Mouse (Mus musculus) cerebellum, postnatal 25 days (tissue): Measurements from ENCODE around the gene Ugt1a10.
"Not testable (repeated sequence)": the region's sequence is repeated elsewhere in the genome, so short reads cannot be mapped to it uniquely, and the experiment has no call there.

Source experiments
- DNase-seq, 2 experiments: peaks; one replicate each; pipeline ENCODE4 v3.0.0; 2021; ENCODE audit warnings: mixed read lengths in 2 of 2

Ugt1a10 gene

GRCm38 (mm10) chr1:88143966-88144675 lies 88.9 kb downstream of the Ugt1a10 start:
- peak; percentile 53 to 75 for DNase-seq

GRCm38 (mm10) chr1:88145278-88145677 lies 90.1 kb downstream of the Ugt1a10 start:
- peak in 1 of 2 experiments; percentile 22 for DNase-seq

GRCm38 (mm10) chr1:88150133-88150532 lies 94.9 kb downstream of the Ugt1a10 start:
- peak in 1 of 2 experiments; percentile 26 for DNase-seq

- peak; percentile 35 to 37 for DNase-seq
Measured at GRCm38 (mm10) chr1:88158430-88158829, 103.2 kb downstream of the Ugt1a10 start.

- DNase-seq = no peak
Measured at GRCm38 (mm10) chr1:88165711-88166110, 110.5 kb downstream of the Ugt1a10 start, which contains the start of gene Ugt1a5. Ugt1a5 (plus strand) TSS chr1:88166012.

DNA sequence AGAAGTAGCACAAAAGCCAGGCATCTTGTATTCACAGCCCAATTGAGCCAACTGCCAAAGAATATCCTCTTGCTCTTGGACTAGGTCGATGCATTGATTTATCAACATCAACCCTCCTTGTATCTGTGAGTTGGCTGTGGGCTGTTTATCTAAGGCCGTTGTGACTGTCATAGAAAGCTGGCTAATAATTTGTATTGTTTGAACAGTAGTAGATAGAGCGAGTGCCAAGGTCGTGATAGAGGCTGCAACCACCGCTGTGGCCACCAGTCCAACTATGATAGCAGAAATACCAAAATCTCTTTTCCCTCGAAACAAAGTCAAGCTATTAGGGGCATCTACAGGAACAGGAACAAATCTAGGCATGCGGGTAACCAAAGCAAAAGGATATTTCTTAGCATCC lies 117.0 kb downstream of the Ugt1a10 start:
- DNase-seq = not testable (repeated sequence)

GRCm38 (mm10) chr1:88179657-88180056 lies 124.5 kb downstream of the Ugt1a10 start:
- DNase-seq = no peak

DNA sequence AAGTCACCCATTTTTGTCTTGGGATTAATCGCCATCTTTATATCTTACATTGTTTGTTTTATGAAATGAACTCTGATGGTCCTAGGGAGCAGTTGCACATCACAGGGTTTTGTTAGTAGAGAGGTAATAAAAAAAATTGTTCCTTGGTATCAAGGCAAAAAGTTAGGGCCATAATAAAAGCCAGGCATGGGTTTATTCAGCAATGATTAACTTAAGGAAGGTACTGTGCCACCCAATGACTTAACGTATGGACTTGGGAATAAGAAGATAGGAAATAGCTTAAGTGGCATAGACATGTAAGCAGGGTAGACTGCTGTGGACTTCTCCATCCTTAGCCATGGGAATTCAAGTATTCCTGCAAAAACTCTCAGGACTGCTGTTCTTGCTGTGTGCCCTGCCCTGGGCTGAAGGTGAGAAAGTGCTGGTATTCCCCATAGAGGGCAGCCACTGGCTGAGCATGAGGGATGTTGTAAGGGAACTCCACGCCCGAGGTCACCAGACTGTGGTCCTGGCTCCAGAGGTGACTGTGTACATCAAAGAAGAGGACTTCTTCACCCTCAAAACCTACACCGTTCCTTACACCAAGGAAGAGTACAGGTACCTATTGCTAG lies 131.2 kb downstream of the Ugt1a10 start:
- no peak for DNase-seq

DNA sequence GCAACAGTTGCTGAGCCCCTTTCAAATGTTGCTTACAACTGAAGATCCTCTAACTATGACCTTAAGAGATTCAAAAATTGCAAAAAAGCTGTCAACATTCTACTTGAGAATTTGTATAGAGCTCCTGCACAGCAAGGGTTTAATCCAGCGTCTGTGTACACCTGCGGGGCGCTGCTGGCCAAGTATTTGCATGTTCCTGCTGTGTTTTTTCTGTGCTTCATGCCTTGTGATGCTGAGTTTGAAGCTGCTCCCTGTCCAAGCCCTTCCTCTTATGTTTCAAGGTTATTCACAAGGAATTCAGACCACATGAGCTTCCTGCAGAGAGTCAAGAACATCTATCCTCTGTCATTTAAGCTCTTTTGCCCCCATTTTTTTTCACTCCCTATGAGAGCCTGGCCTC lies 136.9 kb downstream of the Ugt1a10 start:
- DNase-seq = no peak

- DNase-seq = no peak
Measured at GRCm38 (mm10) chr1:88195687-88196086, 140.5 kb downstream of the Ugt1a10 start.

- DNase-seq = no peak
Measured at GRCm38 (mm10) chr1:88197443-88197842, 142.3 kb downstream of the Ugt1a10 start.

DNA sequence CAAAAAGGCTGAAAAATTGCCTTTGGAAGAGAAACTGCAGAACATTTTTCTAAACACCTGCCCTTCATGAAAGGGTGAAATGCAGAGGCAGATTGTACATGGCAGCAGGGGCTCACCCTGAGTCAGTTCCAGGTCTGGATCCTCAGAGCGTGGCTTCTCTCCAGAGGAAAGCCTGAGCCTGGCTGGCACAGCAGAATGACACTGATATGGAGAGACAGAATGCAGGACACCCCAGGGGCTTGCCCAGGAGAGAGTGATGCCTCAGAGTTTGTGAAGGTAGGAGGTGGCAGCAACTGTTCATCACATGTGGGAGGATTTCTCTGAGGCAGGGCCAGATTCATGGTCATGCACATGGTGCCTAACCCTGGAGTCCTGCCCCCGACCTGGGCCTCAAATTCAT lies 144.8 kb downstream of the Ugt1a10 start:
- DNase-seq = peak; percentile 64 to 65

GRCm38 (mm10) chr1:88200456-88200855 lies 145.3 kb downstream of the Ugt1a10 start, which contains the start of gene Ugt1a2:
Ugt1a2 (plus strand) TSS chr1:88200601.
- no peak for DNase-seq

DNA sequence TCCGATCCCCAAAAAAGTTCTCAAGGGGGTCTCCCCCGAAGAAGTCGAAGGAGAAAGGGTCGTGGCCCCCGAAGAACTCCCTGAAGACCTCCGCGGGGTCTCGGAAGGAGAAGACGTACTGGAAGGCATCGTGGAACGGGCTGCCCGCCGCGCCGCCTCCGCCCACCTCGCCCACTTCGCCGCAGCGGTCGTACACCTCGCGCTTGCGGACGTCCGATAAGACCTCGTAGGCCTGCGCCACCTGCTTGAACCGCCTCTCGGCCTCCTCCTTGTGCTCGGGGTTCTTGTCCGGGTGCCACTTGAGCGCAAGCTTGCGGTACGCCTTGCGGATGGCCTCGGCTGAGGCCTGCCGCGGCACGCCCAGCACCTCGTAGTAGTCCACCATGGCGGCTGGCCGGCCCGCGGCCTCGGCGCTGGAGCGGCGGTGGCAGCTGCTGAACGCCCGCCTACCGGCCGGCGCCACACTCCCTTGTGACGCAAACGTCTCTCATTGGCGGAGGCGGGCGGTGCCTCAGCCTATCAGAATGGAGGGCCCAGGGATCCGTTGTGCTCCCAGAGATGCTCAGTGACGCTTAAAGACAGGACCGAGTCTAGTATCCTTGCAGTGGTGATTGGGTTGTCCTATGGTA lies 150.2 kb downstream of the Ugt1a10 start, which contains the start of gene Dnajb3:
TSS of gene Dnajb3 (minus strand) at position 489 of the 629 bp plus-strand sequence.
- DNase-seq = peak; percentile 89 to 92

- DNase-seq = no peak
Measured at GRCm38 (mm10) chr1:88206843-88207479, 151.8 kb downstream of the Ugt1a10 start.

DNA sequence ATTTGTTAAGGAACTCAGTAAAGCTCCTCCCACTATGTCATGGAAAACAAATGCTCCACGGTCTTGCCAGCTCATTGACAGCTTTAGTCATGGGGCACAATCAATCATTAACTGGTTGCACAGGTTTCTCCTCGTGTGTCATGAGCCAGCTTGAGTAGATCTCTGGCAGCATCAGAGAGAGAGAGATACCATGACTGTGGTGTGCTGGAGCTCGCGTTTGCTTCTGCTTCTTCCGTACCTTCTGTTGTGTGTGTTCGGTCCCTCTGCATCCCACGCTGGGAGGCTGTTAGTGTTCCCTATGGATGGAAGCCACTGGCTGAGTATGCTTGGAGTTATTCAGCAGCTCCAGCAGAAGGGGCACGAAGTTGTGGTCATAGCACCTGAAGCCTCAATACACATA lies 156.6 kb downstream of the Ugt1a10 start, which contains the start of gene Ugt1a1:
TSS of gene Ugt1a1 (plus strand) at position 148 of the 400 bp plus-strand sequence.
- DNase-seq = no peak

DNA sequence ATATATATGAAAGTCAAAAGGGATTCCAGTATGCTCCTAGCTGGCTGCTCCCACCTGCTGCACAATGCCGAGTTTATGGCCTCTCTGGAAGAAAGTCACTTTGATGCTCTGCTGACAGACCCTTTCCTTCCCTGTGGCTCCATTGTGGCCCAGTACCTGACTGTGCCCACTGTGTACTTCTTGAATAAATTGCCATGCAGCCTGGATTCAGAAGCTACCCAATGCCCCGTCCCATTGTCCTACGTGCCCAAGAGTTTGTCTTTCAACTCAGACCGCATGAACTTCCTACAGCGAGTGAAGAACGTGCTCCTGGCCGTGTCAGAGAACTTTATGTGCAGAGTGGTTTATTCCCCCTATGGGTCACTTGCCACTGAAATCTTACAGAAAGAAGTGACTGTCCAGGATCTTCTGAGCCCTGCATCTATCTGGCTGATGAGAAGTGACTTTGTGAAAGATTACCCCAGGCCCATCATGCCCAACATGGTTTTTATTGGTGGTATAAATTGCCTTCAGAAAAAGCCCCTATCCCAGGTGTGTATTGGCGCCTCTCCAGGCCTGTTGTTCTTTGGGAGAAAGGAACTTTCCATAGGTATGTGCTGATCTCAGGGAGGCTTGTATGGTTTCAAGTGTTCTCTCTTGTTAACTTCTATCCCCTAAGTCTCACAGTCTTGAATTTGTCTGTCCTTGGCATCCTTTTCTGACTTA lies 157.3 kb downstream of the Ugt1a10 start:
- no peak for DNase-seq

DNA sequence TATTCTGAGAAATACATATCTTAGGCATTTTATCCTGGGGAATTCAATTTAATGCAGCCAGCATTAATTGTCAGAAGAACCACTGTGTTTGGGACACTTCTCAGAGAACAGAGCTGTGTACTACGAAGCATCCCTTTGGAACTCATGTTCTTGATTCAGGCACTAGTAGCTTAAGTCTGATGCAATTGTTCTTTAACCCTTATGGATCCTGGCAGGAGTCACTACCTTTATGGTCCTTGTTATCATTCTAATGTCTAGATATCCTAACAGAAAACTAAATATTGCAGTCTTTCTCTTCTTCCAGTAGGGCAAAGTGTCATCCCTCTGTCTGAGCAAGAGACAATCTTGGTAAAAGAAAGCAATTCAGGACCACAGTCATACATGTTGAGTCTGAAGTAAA lies 157.9 kb downstream of the Ugt1a10 start:
- DNase-seq = no peak

DNA sequence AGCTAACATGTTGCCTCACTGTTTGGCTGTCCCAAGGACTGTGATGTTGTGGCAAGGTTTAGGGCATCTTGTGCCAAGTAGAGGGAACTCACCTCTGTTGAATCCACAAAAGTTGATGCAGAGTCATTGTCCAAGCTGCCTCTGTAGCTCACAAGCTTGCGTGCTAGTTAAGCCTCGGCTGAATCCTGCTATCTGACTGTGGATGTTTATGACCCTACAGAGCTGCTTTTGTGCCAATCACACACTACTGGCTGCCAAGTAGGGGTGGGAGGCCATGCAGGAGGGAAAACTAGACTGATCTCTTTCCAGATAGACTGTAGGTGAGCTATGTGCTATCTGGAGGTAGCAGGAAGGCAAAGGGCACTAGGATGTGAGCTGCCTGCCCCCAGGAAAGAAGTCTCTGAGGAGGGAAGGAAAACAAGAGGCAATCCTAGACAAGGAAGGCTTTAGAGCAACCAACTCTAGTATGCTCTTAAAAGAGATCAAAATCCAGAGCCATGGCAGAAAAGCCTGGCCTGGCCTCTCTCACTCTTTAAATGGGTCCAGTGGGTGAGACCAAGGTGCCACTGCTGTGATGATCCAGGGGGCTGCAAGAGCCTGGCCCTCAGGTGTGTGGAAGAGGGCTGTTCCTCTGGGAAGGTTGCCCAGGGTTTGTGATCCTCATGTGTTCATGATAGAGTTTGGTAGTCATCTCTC lies 158.7 kb downstream of the Ugt1a10 start:
- DNase-seq = no peak

DNA sequence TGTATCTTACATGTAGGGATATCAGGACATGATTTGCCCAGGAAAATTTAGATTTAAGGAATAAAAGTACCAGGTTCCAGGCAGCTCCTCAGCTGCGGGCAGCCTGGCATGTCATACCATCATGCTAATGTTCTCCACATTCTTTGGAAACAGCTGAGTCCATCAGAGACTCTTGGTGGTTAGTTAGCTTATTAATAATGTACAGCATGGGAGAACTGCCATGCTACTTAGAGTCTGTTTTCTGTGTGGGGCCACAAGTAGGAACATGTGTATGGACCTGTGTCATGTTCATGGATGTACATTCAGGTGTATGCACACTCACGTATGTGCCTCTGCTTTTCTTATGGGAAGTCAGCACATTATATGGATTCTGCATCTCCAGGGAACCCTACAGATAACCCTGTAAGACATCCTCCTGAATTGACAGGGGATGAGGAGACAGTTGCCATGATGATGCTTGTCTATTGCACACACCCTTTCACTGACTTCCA lies 159.3 kb downstream of the Ugt1a10 start:
- DNase-seq = no peak
